Mouse (Mus musculus) ES-Bruce4 (cell line): Measurements from ENCODE around the gene Plbd2.

Experiments
- CTCF ChIP-seq: IDR thresholded peaks from one replicate; pipeline ENCODE4 v1.8.1; 2011; ENCODE audit warnings: low read depth, low read length
- POLR2A ChIP-seq: IDR thresholded peaks from one replicate; pipeline ENCODE4 v1.8.1; 2011; ENCODE audit warnings: low read length; ENCODE audit not compliant: insufficient read depth

DNA sequence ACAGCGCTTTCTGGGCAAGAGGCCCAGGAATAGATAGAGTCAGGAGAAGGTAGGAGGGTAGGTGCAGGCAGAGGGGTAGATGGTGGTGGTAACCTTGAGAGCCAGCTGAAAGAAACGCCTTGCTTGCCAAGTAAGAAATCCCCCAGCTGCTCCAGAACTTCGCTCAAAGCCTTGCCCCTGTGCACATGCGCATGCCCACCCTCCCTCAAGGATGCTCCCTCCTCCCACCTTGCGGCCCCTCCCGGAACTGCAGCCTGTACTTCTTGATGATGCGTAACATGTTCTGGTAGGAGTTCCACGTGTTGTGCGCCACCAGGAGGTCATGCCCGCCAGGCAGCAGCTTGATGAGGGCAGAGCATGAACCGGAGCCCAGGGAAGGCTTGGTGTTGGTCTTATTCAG is 11.0 kb downstream of the Plbd2 start:
- TF ChIP-seq CTCF (peak; percentile 89), POLR2A (no peak)
